Mouse (Mus musculus): ENCODE measurements around the gene Hprt. TPM values are rescaled to one million over a fixed set of nuclear protein-coding genes. Genes with fewer than 3 reads are reported as not detected.

The Hprt gene
- polyA plus RNA-seq, 1 experiment = not detected

GRCm38 (mm10) chrX:53052652-53053500 is 64.9 kb downstream of the Hprt start:
- no peak overlapping the region for H3K4me3 ChIP-seq (ENCODE audit: insufficient read depth, low read depth, low read length)
- H3K4me1 ChIP-seq (ENCODE audit: control insufficient read depth, insufficient read depth, low read length) = peaks cover 7% of the 10 kb centered on the region
- no peak for TF ChIP-seq POLR2A (IDR thresholded peaks at IDR 0.05; ENCODE audit: insufficient read depth, low read depth, low read length)
- TF ChIP-seq CTCF (IDR thresholded peaks at IDR 0.05; ENCODE audit: insufficient read depth, low read depth, low read length) = no peak
- WGBS = 30% methylated on average over 13 of the region's 13 CpGs
- no peak overlapping the region for H3K27ac ChIP-seq (ENCODE audit: insufficient read depth, low read depth, low read length)

GRCm38 (mm10) chrX:53053885-53054284 is 65.9 kb downstream of the Hprt start:
- Histone ChIP-seq H3K27ac (ENCODE audit: insufficient read depth, low read depth, low read length) (no peak overlapping the region), H3K4me3 (ENCODE audit: insufficient read depth, low read depth, low read length) (no peak overlapping the region), H3K4me1 (ENCODE audit: control insufficient read depth, insufficient read depth, low read length) (peaks cover 11% of the 10 kb centered on the region)
- WGBS = 77% methylated on average over 5 of the region's 5 CpGs
- TF ChIP-seq CTCF (IDR thresholded peaks at IDR 0.05; ENCODE audit: insufficient read depth, low read depth, low read length) = no peak

- Histone ChIP-seq H3K4me1 (ENCODE audit: control insufficient read depth, insufficient read depth, low read length) (peaks cover 11% of the 10 kb centered on the region), H3K4me3 (ENCODE audit: insufficient read depth, low read depth, low read length) (no peak overlapping the region), H3K27ac (ENCODE audit: insufficient read depth, low read depth, low read length) (no peak overlapping the region)
- TF ChIP-seq CTCF (IDR thresholded peaks at IDR 0.05; ENCODE audit: insufficient read depth, low read depth, low read length) = no peak
- TF ChIP-seq POLR2A (IDR thresholded peaks at IDR 0.05; ENCODE audit: insufficient read depth, low read depth, low read length) = no peak
- 25% methylated on average over 9 of the region's 9 CpGs for WGBS
Observed at GRCm38 (mm10) chrX:53055771-53056170, 67.8 kb downstream of the Hprt start.

GRCm38 (mm10) chrX:53056627-53057026 is 68.7 kb downstream of the Hprt start:
- 13% methylated on average over 29 of the region's 33 CpGs for WGBS
- TF ChIP-seq POLR2A (IDR thresholded peaks at IDR 0.05; ENCODE audit: insufficient read depth, low read depth, low read length) = no peak
- TF ChIP-seq CTCF (IDR thresholded peaks at IDR 0.05; ENCODE audit: insufficient read depth, low read depth, low read length) = no peak
- no peak overlapping the region for H3K27ac ChIP-seq (ENCODE audit: insufficient read depth, low read depth, low read length)

GRCm38 (mm10) chrX:53057054-53057759 is 69.3 kb downstream of the Hprt start:
- Histone ChIP-seq H3K27ac (ENCODE audit: insufficient read depth, low read depth, low read length) (no peak overlapping the region), H3K4me3 (ENCODE audit: insufficient read depth, low read depth, low read length) (peak overlapping the region; percentile 43), H3K4me1 (ENCODE audit: control insufficient read depth, insufficient read depth, low read length) (peaks cover 11% of the 10 kb centered on the region)
- whole genome bisulfite sequencing = 8% methylated on average over 32 of the region's 42 CpGs
- TF ChIP-seq CTCF (IDR thresholded peaks at IDR 0.05; ENCODE audit: insufficient read depth, low read depth, low read length) = no peak
- no peak for TF ChIP-seq POLR2A (IDR thresholded peaks at IDR 0.05; ENCODE audit: insufficient read depth, low read depth, low read length)

More at GRCm38 (mm10) chrX:53056627-53057026, 68.7 kb downstream of the Hprt start:
- Histone ChIP-seq H3K4me1 (ENCODE audit: control insufficient read depth, insufficient read depth, low read length) (peaks cover 11% of the 10 kb centered on the region), H3K4me3 (ENCODE audit: insufficient read depth, low read depth, low read length) (peak overlapping the region; percentile 43)

GRCm38 (mm10) chrX:53057760-53058090 is 69.8 kb downstream of the Hprt start:
- Histone ChIP-seq H3K4me3 (ENCODE audit: insufficient read depth, low read depth, low read length) (no peak overlapping the region), H3K27ac (ENCODE audit: insufficient read depth, low read depth, low read length) (no peak overlapping the region), H3K4me1 (ENCODE audit: control insufficient read depth, insufficient read depth, low read length) (peaks cover 11% of the 10 kb centered on the region)
- 41% methylated on average over 6 of the region's 6 CpGs for WGBS
- TF ChIP-seq POLR2A (IDR thresholded peaks at IDR 0.05; ENCODE audit: insufficient read depth, low read depth, low read length) (no peak), CTCF (IDR thresholded peaks at IDR 0.05; ENCODE audit: insufficient read depth, low read depth, low read length) (no peak)

GRCm38 (mm10) chrX:53058459-53059280 is 70.7 kb downstream of the Hprt start:
- no peak for TF ChIP-seq POLR2A (IDR thresholded peaks at IDR 0.05; ENCODE audit: insufficient read depth, low read depth, low read length)
- no peak for TF ChIP-seq CTCF (IDR thresholded peaks at IDR 0.05; ENCODE audit: insufficient read depth, low read depth, low read length)
- no peak overlapping the region for H3K4me3 ChIP-seq (ENCODE audit: insufficient read depth, low read depth, low read length)
- no peak overlapping the region for H3K27ac ChIP-seq (ENCODE audit: insufficient read depth, low read depth, low read length)
- peaks cover 11% of the 10 kb centered on the region for H3K4me1 ChIP-seq (ENCODE audit: control insufficient read depth, insufficient read depth, low read length)
- WGBS = 19% methylated on average over 33 of the region's 33 CpGs

- WGBS = 58% methylated on average over 11 of the region's 11 CpGs
- Histone ChIP-seq H3K4me1 (ENCODE audit: control insufficient read depth, insufficient read depth, low read length) (peaks cover 11% of the 10 kb centered on the region), H3K27ac (ENCODE audit: insufficient read depth, low read depth, low read length) (no peak overlapping the region), H3K4me3 (ENCODE audit: insufficient read depth, low read depth, low read length) (no peak overlapping the region)
- TF ChIP-seq POLR2A (IDR thresholded peaks at IDR 0.05; ENCODE audit: insufficient read depth, low read depth, low read length) = no peak
- no peak for TF ChIP-seq CTCF (IDR thresholded peaks at IDR 0.05; ENCODE audit: insufficient read depth, low read depth, low read length)
Observed at GRCm38 (mm10) chrX:53059426-53060007, 71.6 kb downstream of the Hprt start.
